Mouse (Mus musculus) heart, postnatal 0 days (tissue): Measurements from ENCODE around the gene Hist1h2ag.

Source experiments
- CTCF ChIP-seq: IDR thresholded peaks from 2 replicates; pipeline ENCODE4 v1.5.1; 2016; ENCODE audit warnings: antibody characterized with exemption, control low read depth, low read depth
- EP300 ChIP-seq: IDR thresholded peaks from 2 replicates; pipeline ENCODE4 v1.6.1; 2016; ENCODE audit warnings: antibody characterized with exemption, low read depth

- TF ChIP-seq EP300 (no peak), CTCF (no peak)
These were observed 20.5 kb downstream of the Hist1h2ag start for GRCm38 (mm10) chr13:22022241-22022640.
